Mouse (Mus musculus) G1E (cell line): ENCODE results near the gene Wfikkn1. TPM values are rescaled to one million over a fixed set of nuclear protein-coding genes. Genes with fewer than 3 reads are reported as not detected.
A peak's percentile ranks its signal among the peaks of the same experiment; 100 is the strongest.

Source experiments
- ATAC-seq: 2 replicates; pipeline ENCODE4 v1.8.0; 2016; ENCODE audit warnings: mild to moderate bottlenecking; ENCODE audit not compliant: insufficient number of reproducible peaks, poor library complexity, low FRiP score, severe bottlenecking; ENCODE audit errors: extremely low read depth
- DNase-seq: peaks from one replicate; pipeline ENCODE4 v3.0.0; 2012; ENCODE audit warnings: low spot score
- H3K27me3 ChIP-seq: 2 replicates; pipeline ENCODE4 v1.6.1; 2012; ENCODE audit warnings: mild to moderate bottlenecking, low read length, inconsistent platforms; ENCODE audit not compliant: insufficient read depth
- H3K36me3 ChIP-seq: replicated peaks from 2 replicates; pipeline ENCODE3; 2012; ENCODE audit warnings: mild to moderate bottlenecking, inconsistent platforms
- H3K4me1 ChIP-seq: 2 replicates; pipeline ENCODE4 v1.6.1; 2012; ENCODE audit warnings: low read depth, low read length, inconsistent platforms, mixed read lengths; ENCODE audit not compliant: insufficient read depth
- H3K4me3 ChIP-seq: 2 replicates; pipeline ENCODE4 v1.5.1; 2012; ENCODE audit warnings: low read depth, mild to moderate bottlenecking, inconsistent platforms, low read length, moderate library complexity, mixed read lengths
- H3K9me3 ChIP-seq: replicated peaks from 2 replicates; pipeline ENCODE4 v1.6.1; 2012; ENCODE audit warnings: inconsistent platforms
- CTCF ChIP-seq: IDR thresholded peaks from 2 replicates; pipeline ENCODE4 v1.5.1; 2012; ENCODE audit warnings: low read depth, low read length, inconsistent platforms, mixed read lengths
- GATA1 ChIP-seq: IDR thresholded peaks from 2 replicates; pipeline ENCODE4 v1.6.1; 2012; ENCODE audit warnings: borderline replicate concordance, low read length, inconsistent platforms, mixed read lengths
- GATA2 ChIP-seq: IDR thresholded peaks from 2 replicates; pipeline ENCODE4 v1.6.1; 2012; ENCODE audit warnings: low read depth, low read length, inconsistent platforms, borderline replicate concordance
- POLR2AphosphoS5 ChIP-seq: IDR thresholded peaks from 2 replicates; pipeline ENCODE4 v1.6.1; 2012; ENCODE audit warnings: low read depth, low read length, inconsistent platforms; ENCODE audit not compliant: insufficient replicate concordance
- TAL1 ChIP-seq: conservative IDR thresholded peaks from 2 replicates; pipeline ENCODE4 v1.6.1; 2012; ENCODE audit warnings: low read depth, low read length, inconsistent platforms, mixed read lengths
- polyA plus RNA-seq: library from polyadenylated mRNA; stranded (reverse); fragments of >175 nt; gene quantifications from 2 replicates; pipeline ENCODE4 v1.2.3, GENCODE M21; 2012
- total RNA-seq, 2 experiments: library from RNA; stranded (forward) in 1 of 2; stranded (reverse) in 1 of 2; fragments of 200-1000 nt in 1 of 2; fragments of >200 nt in 1 of 2; fragmentation: Nextera tagmentation in 1 of 2; gene quantifications; 2 replicates each; pipeline ENCODE4 v1.2.3; 2014 to 2017

The Wfikkn1 gene
- total and polyA plus RNA-seq, 3 experiments = 0.55 to 1.4 (median 0.57) TPM

- peaks cover 16% of the 10 kb centered on the region for H3K4me1 ChIP-seq
- no peaks in the 10 kb centered on the region for H3K9me3 ChIP-seq
- no peaks in the 10 kb centered on the region for H3K27me3 ChIP-seq
- peaks cover 96% of the 10 kb centered on the region for H3K36me3 ChIP-seq
- DNase-seq (no peak), ATAC-seq (no peak)
- H3K4me3 ChIP-seq = no peak overlapping the region
- TF ChIP-seq GATA2 = no peak
- no peak for TF ChIP-seq POLR2AphosphoS5
- no peak for TF ChIP-seq TAL1
- no peak for TF ChIP-seq GATA1
- no peak for TF ChIP-seq CTCF
Observed at GRCm38 (mm10) chr17:25880913-25881641, 419 bp upstream of the Wfikkn1 start.

GRCm38 (mm10) chr17:25879750-25880149, 908 bp downstream of the Wfikkn1 start:
- no peak for TF ChIP-seq GATA1
- no peak for TF ChIP-seq TAL1
- no peak for TF ChIP-seq POLR2AphosphoS5
- TF ChIP-seq CTCF = no peak
- TF ChIP-seq GATA2 = no peak
- no peaks in the 10 kb centered on the region for H3K9me3 ChIP-seq
- ATAC-seq = no peak
- H3K27me3 ChIP-seq = no peaks in the 10 kb centered on the region
- peaks cover 22% of the 10 kb centered on the region for H3K4me1 ChIP-seq
- no peak overlapping the region for H3K4me3 ChIP-seq
- peaks cover 83% of the 10 kb centered on the region for H3K36me3 ChIP-seq
- DNase-seq = no peak

- Histone ChIP-seq H3K4me1 (peaks cover 27% of the 10 kb centered on the region), H3K36me3 (peaks cover 78% of the 10 kb centered on the region), H3K4me3 (no peak overlapping the region), H3K9me3 (no peaks in the 10 kb centered on the region), H3K27me3 (no peaks in the 10 kb centered on the region)
- DNase-seq = no peak
- no peak for ATAC-seq
- TF ChIP-seq CTCF = peak; percentile 21; the same call in 1 of the 2 replicates
- TF ChIP-seq POLR2AphosphoS5 = no peak
Observed at GRCm38 (mm10) chr17:25879261-25879660, 1.4 kb downstream of the Wfikkn1 start.

GRCm38 (mm10) chr17:25878611-25879180, 2.0 kb downstream of the Wfikkn1 start:
- Histone ChIP-seq H3K4me3 (0 out of 2 replicates have a peak overlapping the region, but pooled peaks have one; percentile 16), H3K27me3 (no peaks in the 10 kb centered on the region), H3K36me3 (peaks cover 72% of the 10 kb centered on the region), H3K9me3 (no peaks in the 10 kb centered on the region), H3K4me1 (peaks cover 32% of the 10 kb centered on the region)
- TF ChIP-seq GATA1 (no peak), TAL1 (no peak), POLR2AphosphoS5 (no peak), GATA2 (no peak), CTCF (no peak)
- DNase-seq = no peak
- no peak for ATAC-seq

GRCm38 (mm10) chr17:25877741-25878610, 2.7 kb downstream of the Wfikkn1 start:
- Histone ChIP-seq H3K4me3 (0 out of 2 replicates have a peak overlapping the region, but pooled peaks have one; percentile 16), H3K36me3 (peaks cover 65% of the 10 kb centered on the region), H3K9me3 (no peaks in the 10 kb centered on the region), H3K27me3 (no peaks in the 10 kb centered on the region; the same call in 1 of the 2 replicates), H3K4me1 (peaks cover 36% of the 10 kb centered on the region)
- no peak for DNase-seq
- TF ChIP-seq GATA2 = no peak
- ATAC-seq = no peak

GRCm38 (mm10) chr17:25877025-25877424, 3.6 kb downstream of the Wfikkn1 start:
- no peak overlapping the region for H3K4me3 ChIP-seq
- ATAC-seq (no peak), DNase-seq (no peak)
- no peaks in the 10 kb centered on the region for H3K9me3 ChIP-seq
- peaks cover 36% of the 10 kb centered on the region for H3K4me1 ChIP-seq
- no peak for TF ChIP-seq CTCF
- no peak for TF ChIP-seq POLR2AphosphoS5
- TF ChIP-seq GATA1 = no peak
- TF ChIP-seq TAL1 = no peak
- TF ChIP-seq GATA2 = no peak
- peaks cover 56% of the 10 kb centered on the region for H3K36me3 ChIP-seq
- no peaks in the 10 kb centered on the region; the same call in 1 of the 2 replicates for H3K27me3 ChIP-seq
